ENCODE assay signal across 26 mouse cellular contexts in the genomic region with DNA sequence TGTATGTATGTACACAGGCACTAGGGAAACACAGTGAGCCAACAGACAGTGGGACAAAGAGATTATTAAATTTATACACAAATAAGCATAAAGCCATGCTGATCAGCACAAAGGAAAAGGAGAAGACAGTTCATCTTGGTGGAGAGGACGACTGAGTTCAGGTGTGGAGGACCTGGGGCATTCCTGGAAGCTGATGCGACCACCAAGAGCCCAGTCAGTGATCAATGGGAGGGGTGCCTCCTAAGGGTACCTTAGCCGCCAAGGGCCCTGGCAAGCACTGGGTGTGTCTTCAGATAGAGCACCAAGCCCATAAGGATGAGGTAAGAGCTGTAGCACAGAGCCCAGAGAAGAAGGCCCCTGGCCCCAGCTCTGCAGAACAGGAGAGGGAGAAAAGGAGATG.
"Had no signal": no experiment of that assay in that cellular context is flagged by ENCODE, and none has a peak within 500 bp of the region (broad histone marks: within the 10 kb centered on the region; RNA-seq: fewer than 3 reads in every experiment).

No protein-coding gene starts in this region.

- H3K27me3 ChIP-seq: embryonic facial prominence, embryonic 12.5 days; embryonic facial prominence, embryonic 13.5 days; embryonic facial prominence, embryonic 15.5 days; forebrain, embryonic 12.5 days; forebrain, embryonic 13.5 days; forebrain, embryonic 15.5 days had no signal

- DNase-seq: cerebellum, adult 2 months; cerebellum, adult 8-10 months; cerebellum, adult 9-10 months; cerebellum, adult 9-11 months; cerebellum, postnatal 10 days; cerebellum, postnatal 14 days; cerebellum, postnatal 25 days; cerebellum, postnatal 36 days; embryo, embryonic 11 days; forebrain, postnatal 0 days; gastrocnemius, adult 2 months; gastrocnemius, postnatal 10 days; gastrocnemius, postnatal 14 days; gastrocnemius, postnatal 25 days; gastrocnemius, postnatal 36 days; heart, adult 18-20 months; heart, adult 2 months had no signal

- H3K27ac ChIP-seq: embryonic facial prominence, embryonic 10.5 days; embryonic facial prominence, embryonic 12.5 days; embryonic facial prominence, embryonic 13.5 days; embryonic facial prominence, embryonic 15.5 days; forebrain, embryonic 10.5 days; forebrain, embryonic 12.5 days; forebrain, embryonic 13.5 days; forebrain, embryonic 15.5 days; gastrocnemius, adult 2 months; heart, adult 2 months had no signal

- H3K4me1 ChIP-seq: embryonic facial prominence, embryonic 10.5 days; embryonic facial prominence, embryonic 12.5 days; embryonic facial prominence, embryonic 13.5 days; embryonic facial prominence, embryonic 15.5 days; forebrain, embryonic 10.5 days; forebrain, embryonic 12.5 days; forebrain, embryonic 13.5 days; forebrain, embryonic 15.5 days had no signal

- H3K4me3 ChIP-seq: embryonic facial prominence, embryonic 10.5 days; embryonic facial prominence, embryonic 12.5 days; embryonic facial prominence, embryonic 13.5 days; embryonic facial prominence, embryonic 15.5 days; erythroblast, embryonic 14.5 days; forebrain, embryonic 10.5 days; forebrain, embryonic 12.5 days; forebrain, embryonic 13.5 days; forebrain, embryonic 15.5 days; gastrocnemius, adult 2 months; heart, adult 2 months had no signal

- H3K36me3 ChIP-seq: embryonic facial prominence, embryonic 10.5 days; embryonic facial prominence, embryonic 12.5 days; embryonic facial prominence, embryonic 13.5 days; embryonic facial prominence, embryonic 15.5 days; forebrain, embryonic 10.5 days; forebrain, embryonic 12.5 days; forebrain, embryonic 15.5 days had no signal

- H3K9me3 ChIP-seq: embryonic facial prominence, embryonic 10.5 days; embryonic facial prominence, embryonic 12.5 days; embryonic facial prominence, embryonic 13.5 days; embryonic facial prominence, embryonic 15.5 days; forebrain, embryonic 10.5 days; forebrain, embryonic 12.5 days; forebrain, embryonic 13.5 days; forebrain, embryonic 15.5 days had no signal
